Mouse (Mus musculus): Measurements from ENCODE around the gene Bcl11a. TPM values are rescaled to one million over a fixed set of nuclear protein-coding genes. Genes with fewer than 3 reads are reported as not detected.

Gene Bcl11a
- polyA plus RNA-seq, 1 experiment = 10.4 TPM

- no peak for TF ChIP-seq POLR2A (IDR thresholded peaks at IDR 0.05; ENCODE audit: borderline replicate concordance, insufficient read depth, low read length)
- no peak for TF ChIP-seq CTCF (IDR thresholded peaks at IDR 0.05; ENCODE audit: borderline replicate concordance, insufficient read depth, low read depth, low read length)
- H3K4me1 ChIP-seq (ENCODE audit: control insufficient read depth, insufficient read depth, low read length) = no peaks in the 10 kb centered on the region
- no peak overlapping the region for H3K4me3 ChIP-seq (replicated peaks; ENCODE audit: insufficient read depth, low read depth, low read length)
- H3K27me3 ChIP-seq (ENCODE audit: control insufficient read depth, insufficient read depth, low read length) = no peaks in the 10 kb centered on the region; the same call in 1 of the 2 replicates
- H3K27ac ChIP-seq (ENCODE audit: insufficient read depth, low read length) = no peak overlapping the region
- DNase-seq = no peak
- WGBS = 63% methylated on average over 5 of the region's 5 CpGs
These were observed 20.2 kb downstream of the Bcl11a start for GRCm38 (mm10) chr11:24098069-24098468.

- TF ChIP-seq POLR2A (IDR thresholded peaks at IDR 0.05; ENCODE audit: borderline replicate concordance, insufficient read depth, low read length) (no peak), CTCF (IDR thresholded peaks at IDR 0.05; ENCODE audit: borderline replicate concordance, insufficient read depth, low read depth, low read length) (no peak)
- H3K27me3 ChIP-seq (ENCODE audit: control insufficient read depth, insufficient read depth, low read length) = no peaks in the 10 kb centered on the region; the same call in 1 of the 2 replicates
- DNase-seq = no peak
- no peak overlapping the region for H3K27ac ChIP-seq (ENCODE audit: insufficient read depth, low read length)
- no peaks in the 10 kb centered on the region for H3K4me1 ChIP-seq (ENCODE audit: control insufficient read depth, insufficient read depth, low read length)
- no peak overlapping the region for H3K4me3 ChIP-seq (replicated peaks; ENCODE audit: insufficient read depth, low read depth, low read length)
- WGBS = 55% methylated on average over 3 of the region's 3 CpGs
These were observed 20.8 kb downstream of the Bcl11a start for GRCm38 (mm10) chr11:24098662-24099061.

- Histone ChIP-seq H3K4me3 (replicated peaks; ENCODE audit: insufficient read depth, low read depth, low read length) (no peak overlapping the region), H3K27ac (ENCODE audit: insufficient read depth, low read length) (no peak overlapping the region), H3K4me1 (ENCODE audit: control insufficient read depth, insufficient read depth, low read length) (no peaks in the 10 kb centered on the region), H3K27me3 (ENCODE audit: control insufficient read depth, insufficient read depth, low read length) (no peaks in the 10 kb centered on the region; the same call in 1 of the 2 replicates)
- TF ChIP-seq POLR2A (IDR thresholded peaks at IDR 0.05; ENCODE audit: borderline replicate concordance, insufficient read depth, low read length) (no peak), CTCF (IDR thresholded peaks at IDR 0.05; ENCODE audit: borderline replicate concordance, insufficient read depth, low read depth, low read length) (no peak)
- DNase-seq = no peak
- WGBS = 79% methylated on average over 10 of the region's 10 CpGs
These were observed 21.4 kb downstream of the Bcl11a start for GRCm38 (mm10) chr11:24099215-24099614.

GRCm38 (mm10) chr11:24099886-24100293, 22.0 kb downstream of the Bcl11a start:
- Histone ChIP-seq H3K27ac (ENCODE audit: insufficient read depth, low read length) (no peak overlapping the region), H3K4me1 (ENCODE audit: control insufficient read depth, insufficient read depth, low read length) (no peaks in the 10 kb centered on the region), H3K4me3 (replicated peaks; ENCODE audit: insufficient read depth, low read depth, low read length) (no peak overlapping the region), H3K27me3 (ENCODE audit: control insufficient read depth, insufficient read depth, low read length) (no peaks in the 10 kb centered on the region; the same call in 1 of the 2 replicates)
- DNase-seq = no peak
- WGBS = 31% methylated on average over 7 of the region's 7 CpGs
- TF ChIP-seq POLR2A (IDR thresholded peaks at IDR 0.05; ENCODE audit: borderline replicate concordance, insufficient read depth, low read length) (no peak), CTCF (IDR thresholded peaks at IDR 0.05; ENCODE audit: borderline replicate concordance, insufficient read depth, low read depth, low read length) (no peak)

GRCm38 (mm10) chr11:24100449-24101070, 22.7 kb downstream of the Bcl11a start:
- H3K27me3 ChIP-seq (ENCODE audit: control insufficient read depth, insufficient read depth, low read length) = no peaks in the 10 kb centered on the region; the same call in 1 of the 2 replicates
- H3K4me3 ChIP-seq (replicated peaks; ENCODE audit: insufficient read depth, low read depth, low read length) = no peak overlapping the region
- no peaks in the 10 kb centered on the region for H3K4me1 ChIP-seq (ENCODE audit: control insufficient read depth, insufficient read depth, low read length)
- WGBS = 69% methylated on average over 4 of the region's 4 CpGs
- DNase-seq = no peak
- no peak for TF ChIP-seq POLR2A (IDR thresholded peaks at IDR 0.05; ENCODE audit: borderline replicate concordance, insufficient read depth, low read length)
- no peak for TF ChIP-seq CTCF (IDR thresholded peaks at IDR 0.05; ENCODE audit: borderline replicate concordance, insufficient read depth, low read depth, low read length)
- H3K27ac ChIP-seq (ENCODE audit: insufficient read depth, low read length) = no peak overlapping the region

- H3K27ac ChIP-seq (ENCODE audit: insufficient read depth, low read length) = no peak overlapping the region
These were observed 23.8 kb downstream of the Bcl11a start for GRCm38 (mm10) chr11:24101625-24102024.

GRCm38 (mm10) chr11:24102372-24102771, 24.5 kb downstream of the Bcl11a start:
- Histone ChIP-seq H3K27ac (ENCODE audit: insufficient read depth, low read length) (no peak overlapping the region), H3K4me1 (ENCODE audit: control insufficient read depth, insufficient read depth, low read length) (no peaks in the 10 kb centered on the region), H3K4me3 (replicated peaks; ENCODE audit: insufficient read depth, low read depth, low read length) (no peak overlapping the region), H3K27me3 (ENCODE audit: control insufficient read depth, insufficient read depth, low read length) (no peaks in the 10 kb centered on the region; the same call in 1 of the 2 replicates)
- 66% methylated on average over 2 of the region's 2 CpGs for WGBS
- no peak for DNase-seq
- TF ChIP-seq POLR2A (IDR thresholded peaks at IDR 0.05; ENCODE audit: borderline replicate concordance, insufficient read depth, low read length) = no peak
- no peak for TF ChIP-seq CTCF (IDR thresholded peaks at IDR 0.05; ENCODE audit: borderline replicate concordance, insufficient read depth, low read depth, low read length)

More at GRCm38 (mm10) chr11:24101625-24102024, 23.8 kb downstream of the Bcl11a start:
- 96% methylated on average over 3 of the region's 3 CpGs for WGBS
- Histone ChIP-seq H3K4me1 (ENCODE audit: control insufficient read depth, insufficient read depth, low read length) (no peaks in the 10 kb centered on the region), H3K27me3 (ENCODE audit: control insufficient read depth, insufficient read depth, low read length) (no peaks in the 10 kb centered on the region; the same call in 1 of the 2 replicates), H3K4me3 (replicated peaks; ENCODE audit: insufficient read depth, low read depth, low read length) (no peak overlapping the region)
- no peak for TF ChIP-seq POLR2A (IDR thresholded peaks at IDR 0.05; ENCODE audit: borderline replicate concordance, insufficient read depth, low read length)
- TF ChIP-seq CTCF (IDR thresholded peaks at IDR 0.05; ENCODE audit: borderline replicate concordance, insufficient read depth, low read depth, low read length) = no peak
- DNase-seq = no peak

GRCm38 (mm10) chr11:24103128-24103742, 25.4 kb downstream of the Bcl11a start:
- TF ChIP-seq POLR2A (IDR thresholded peaks at IDR 0.05; ENCODE audit: borderline replicate concordance, insufficient read depth, low read length) (no peak), CTCF (IDR thresholded peaks at IDR 0.05; ENCODE audit: borderline replicate concordance, insufficient read depth, low read depth, low read length) (no peak)
- no peaks in the 10 kb centered on the region for H3K4me1 ChIP-seq (ENCODE audit: control insufficient read depth, insufficient read depth, low read length)
- no peak overlapping the region for H3K27ac ChIP-seq (ENCODE audit: insufficient read depth, low read length)

More at GRCm38 (mm10) chr11:24103128-24103742, 25.4 kb downstream of the Bcl11a start:
- Histone ChIP-seq H3K27me3 (ENCODE audit: control insufficient read depth, insufficient read depth, low read length) (no peaks in the 10 kb centered on the region; the same call in 1 of the 2 replicates), H3K4me3 (replicated peaks; ENCODE audit: insufficient read depth, low read depth, low read length) (no peak overlapping the region)
- WGBS = 69% methylated on average over 6 of the region's 6 CpGs
- DNase-seq = no peak

Data from cerebellum, adult 2 months (tissue).